Comparison of ENCODE assay signal across 20 mouse cellular contexts in the genomic region with DNA sequence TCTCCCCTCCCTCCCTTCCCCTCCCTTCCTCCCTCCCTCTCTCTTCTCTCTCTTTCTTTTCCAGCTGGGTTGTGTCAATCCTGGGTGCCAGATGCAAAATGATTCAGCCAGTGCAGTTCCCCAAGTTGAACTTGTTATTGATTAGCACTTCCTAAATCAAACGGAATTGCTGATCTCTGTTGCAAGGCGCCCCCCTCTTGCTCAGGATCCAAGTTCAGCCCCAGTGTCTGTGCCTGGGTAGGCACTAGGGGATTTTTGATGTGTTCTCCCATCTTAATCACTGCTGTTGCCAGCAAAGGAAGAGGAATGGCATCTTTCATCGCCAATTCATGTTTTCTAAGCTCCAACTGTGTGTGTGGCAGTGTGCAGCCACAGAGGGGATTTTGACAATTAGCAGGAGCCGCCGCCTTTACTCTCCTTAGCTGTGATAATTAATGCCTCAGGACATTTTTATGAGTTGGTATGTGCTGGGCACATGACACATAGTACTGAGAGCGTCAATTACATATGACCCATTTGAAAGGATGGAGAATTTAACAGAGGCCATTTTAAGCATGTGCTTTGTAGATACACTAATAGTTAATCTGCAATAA.
A peak's percentile ranks its signal among the peaks of the same experiment; 100 is the strongest.
DNase-seq lines count a peak whose midpoint lies in the region; ATAC-seq lines count a peak whose summit lies in the region.
"Had no signal": no experiment of that assay in that cellular context is flagged by ENCODE, and none has a peak within 500 bp of the region (broad histone marks: within the 10 kb centered on the region; RNA-seq: fewer than 3 reads in every experiment).

No protein-coding gene starts in this region.

- H3K9ac ChIP-seq in forebrain, embryonic 13.5 days: no peak overlapping the region
- H3K9ac ChIP-seq in forebrain, embryonic 15.5 days (replicated peaks): no peak overlapping the region
- no peak overlapping the region for H3K9ac ChIP-seq in neural tube, embryonic 13.5 days
- no peak overlapping the region for H3K9ac ChIP-seq in neural tube, embryonic 15.5 days (replicated peaks)
- no peak overlapping the region for H3K9ac ChIP-seq in midbrain, embryonic 11.5 days (ENCODE audit: low read length)
- H3K9ac ChIP-seq: embryonic facial prominence, embryonic 12.5 days; heart, embryonic 12.5 days; liver, embryonic 13.5 days had no signal

- no peaks in the 10 kb centered on the region for H3K9me3 ChIP-seq in forebrain, embryonic 13.5 days (replicated peaks)
- no peaks in the 10 kb centered on the region for H3K9me3 ChIP-seq in forebrain, embryonic 15.5 days
- no peaks in the 10 kb centered on the region for H3K9me3 ChIP-seq in neural tube, embryonic 13.5 days
- no peaks in the 10 kb centered on the region for H3K9me3 ChIP-seq in neural tube, embryonic 15.5 days (replicated peaks)
- H3K9me3 ChIP-seq in midbrain, embryonic 11.5 days (ENCODE audit: control insufficient read depth, low read length): no peaks in the 10 kb centered on the region
- H3K9me3 ChIP-seq: embryonic facial prominence, embryonic 12.5 days; heart, embryonic 12.5 days; liver, embryonic 13.5 days; megakaryocyte, embryonic 14.5 days had no signal

- ATAC-seq in forebrain, embryonic 13.5 days: peak; percentile 48; the same call in 1 of the 2 replicates
- ATAC-seq in forebrain, embryonic 15.5 days (replicated peaks): no peak; the same call in 1 of the 2 replicates
- peak; percentile 47; the same call in 1 of the 2 replicates for ATAC-seq in neural tube, embryonic 13.5 days (ENCODE audit: low read depth)
- ATAC-seq in neural tube, embryonic 15.5 days (ENCODE audit: low FRiP score): no peak
- ATAC-seq in midbrain, embryonic 11.5 days (ENCODE audit: low FRiP score): no peak
- ATAC-seq: inflammation-experienced regulatory T-cells, adult 6 months had no signal

- peaks cover 6% of the 10 kb centered on the region; the same call in 1 of the 2 replicates for H3K4me1 ChIP-seq in forebrain, embryonic 13.5 days
- H3K4me1 ChIP-seq in forebrain, embryonic 15.5 days: peaks cover 4% of the 10 kb centered on the region
- H3K4me1 ChIP-seq in neural tube, embryonic 13.5 days (replicated peaks): peaks cover 13% of the 10 kb centered on the region; the same call in 1 of the 2 replicates
- H3K4me1 ChIP-seq in neural tube, embryonic 15.5 days: peaks cover 3% of the 10 kb centered on the region; the same call in 1 of the 2 replicates
- H3K4me1 ChIP-seq in midbrain, embryonic 11.5 days (ENCODE audit: control insufficient read depth, insufficient read depth, low read length): 0 out of 2 replicates have a peak, but pooled peaks cover 3% of the 10 kb centered on the region
- H3K4me1 ChIP-seq: heart, embryonic 12.5 days; liver, embryonic 13.5 days; megakaryocyte, embryonic 14.5 days had no signal

- H3K27ac ChIP-seq in forebrain, embryonic 13.5 days: no peak overlapping the region
- no peak overlapping the region for H3K27ac ChIP-seq in forebrain, embryonic 15.5 days (replicated peaks)
- no peak overlapping the region for H3K27ac ChIP-seq in neural tube, embryonic 13.5 days (replicated peaks)
- H3K27ac ChIP-seq in neural tube, embryonic 15.5 days (replicated peaks): no peak overlapping the region
- no peak overlapping the region for H3K27ac ChIP-seq in midbrain, embryonic 11.5 days (ENCODE audit: low read depth, low read length)
- H3K27ac ChIP-seq: embryonic facial prominence, embryonic 12.5 days; liver, embryonic 13.5 days; stomach, postnatal 0 days had no signal

- WGBS in forebrain, embryonic 13.5 days: 24% methylated on average over 6 of the region's 6 CpGs
- 29% methylated on average over 6 of the region's 6 CpGs for WGBS in forebrain, embryonic 15.5 days
- WGBS in neural tube, embryonic 13.5 days: 25% methylated on average over 6 of the region's 6 CpGs
- WGBS in neural tube, embryonic 15.5 days: 26% methylated on average over 6 of the region's 6 CpGs
- 66% methylated on average over 6 of the region's 6 CpGs for WGBS in midbrain, embryonic 11.5 days

- H3K27me3 ChIP-seq in forebrain, embryonic 13.5 days: peaks cover 5% of the 10 kb centered on the region; the same call in 1 of the 2 replicates
- H3K27me3 ChIP-seq in forebrain, embryonic 15.5 days: no peaks in the 10 kb centered on the region
- no peaks in the 10 kb centered on the region for H3K27me3 ChIP-seq in neural tube, embryonic 13.5 days
- no peaks in the 10 kb centered on the region for H3K27me3 ChIP-seq in neural tube, embryonic 15.5 days (replicated peaks)
- no peaks in the 10 kb centered on the region for H3K27me3 ChIP-seq in midbrain, embryonic 11.5 days (ENCODE audit: control insufficient read depth, insufficient read depth, low read length)
- H3K27me3 ChIP-seq: embryonic facial prominence, embryonic 12.5 days; heart, embryonic 12.5 days; liver, embryonic 13.5 days had no signal

- DNase-seq in midbrain, embryonic 11.5 days (ENCODE audit: low spot score, missing footprints): peak; percentile 79
- no peak for DNase-seq in urinary bladder, postnatal 25 days (ENCODE audit: low spot score)
- DNase-seq in layer of hippocampus, adult 9-11 months: no peak
- DNase-seq: adrenal gland, adult 8-10 months; cerebellum, adult 11-12 months; cerebellum, postnatal 25 days; heart, postnatal 36 days; kidney, adult 8-10 months; left cerebral cortex, postnatal 4 days; liver, embryonic 13.5 days; thymus, postnatal 14 days had no signal

- no peak overlapping the region; the same call in 1 of the 2 replicates for H3K4me2 ChIP-seq in forebrain, embryonic 13.5 days
- no peak overlapping the region for H3K4me2 ChIP-seq in forebrain, embryonic 15.5 days (replicated peaks)
- no peak overlapping the region for H3K4me2 ChIP-seq in neural tube, embryonic 13.5 days
- H3K4me2 ChIP-seq in neural tube, embryonic 15.5 days: no peak overlapping the region
- no peak overlapping the region for H3K4me2 ChIP-seq in midbrain, embryonic 11.5 days
- H3K4me2 ChIP-seq: embryonic facial prominence, embryonic 12.5 days; heart, embryonic 12.5 days; liver, embryonic 13.5 days had no signal

- no peaks in the 10 kb centered on the region for H3K36me3 ChIP-seq in forebrain, embryonic 13.5 days (ENCODE audit: poor library complexity, severe bottlenecking)
- no peaks in the 10 kb centered on the region for H3K36me3 ChIP-seq in forebrain, embryonic 15.5 days
- no peaks in the 10 kb centered on the region for H3K36me3 ChIP-seq in neural tube, embryonic 13.5 days
- no peaks in the 10 kb centered on the region for H3K36me3 ChIP-seq in neural tube, embryonic 15.5 days
- H3K36me3 ChIP-seq in midbrain, embryonic 11.5 days (ENCODE audit: control insufficient read depth, insufficient read depth, low read length): no peaks in the 10 kb centered on the region
- H3K36me3 ChIP-seq: embryonic facial prominence, embryonic 12.5 days; heart, embryonic 12.5 days; liver, embryonic 13.5 days had no signal

- H3K4me3 ChIP-seq in forebrain, embryonic 13.5 days: no peak overlapping the region
- H3K4me3 ChIP-seq in forebrain, embryonic 15.5 days: no peak overlapping the region
- no peak overlapping the region for H3K4me3 ChIP-seq in neural tube, embryonic 13.5 days
- no peak overlapping the region for H3K4me3 ChIP-seq in neural tube, embryonic 15.5 days (replicated peaks)
- no peak overlapping the region for H3K4me3 ChIP-seq in midbrain, embryonic 11.5 days (ENCODE audit: low read depth, low read length)
- H3K4me3 ChIP-seq: embryonic facial prominence, embryonic 12.5 days; heart, embryonic 12.5 days; liver, embryonic 13.5 days; megakaryocyte, embryonic 14.5 days had no signal

Comparison
In these comparisons a context has a peak if more than half of its experiments do, and no peak if none do; other contexts are left out.
1. ATAC-seq: peak in forebrain, embryonic 13.5 days (single experiment) and neural tube, embryonic 13.5 days (single experiment); none in forebrain, embryonic 15.5 days (single experiment), neural tube, embryonic 15.5 days (single experiment) and midbrain, embryonic 11.5 days (single experiment).